Mouse (Mus musculus): Measurements from ENCODE around the gene Olfr132.
"Not testable (repeated sequence)": the region's sequence is repeated elsewhere in the genome, so short reads cannot be mapped to it uniquely, and the experiment has no call there.

Olfr132 gene

GRCm38 (mm10) chr17:38134426-38134825, at the start of gene Olfr132:
Gene Olfr132 (minus strand): TSS chr17:38134526.
- DNase-seq (ENCODE audit: low spot score), result no peak

- DNase-seq (ENCODE audit: low spot score), result no peak
Observed at GRCm38 (mm10) chr17:38171088-38171487, 36.8 kb upstream of the Olfr132 start, which contains the start of gene Olfr134. Gene Olfr134 (plus strand): TSS chr17:38171388.

DNA sequence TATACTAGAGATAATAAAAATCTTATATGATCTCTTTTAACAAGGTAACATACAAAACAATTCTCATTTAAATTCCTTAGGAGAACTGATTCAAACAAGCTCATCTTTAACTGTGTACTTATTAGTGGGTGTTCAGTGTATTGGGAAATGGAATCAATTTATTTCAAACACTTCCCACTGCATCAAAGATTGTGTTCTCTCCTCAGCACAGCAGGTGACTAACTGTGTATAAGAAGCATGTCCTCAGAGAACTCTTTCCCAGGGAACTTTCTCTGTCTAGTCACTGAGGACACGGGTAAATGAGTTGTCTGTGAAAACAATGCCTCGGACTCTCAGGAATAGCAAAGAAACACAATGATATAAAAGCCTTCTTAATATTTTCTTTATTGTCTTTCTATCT, 10.7 kb upstream of the Olfr132 start, which contains the start of gene Olfr133:
Gene Olfr133, plus strand, starts transcription at position 301 of the 400 bp plus-strand sequence.
- DNase-seq (ENCODE audit: low spot score), result no peak

- not testable (repeated sequence) for DNase-seq (ENCODE audit: low spot score)
Observed at GRCm38 (mm10) chr17:38125371-38125770, 9.0 kb downstream of the Olfr132 start.

GRCm38 (mm10) chr17:38124199-38124598, 10.1 kb downstream of the Olfr132 start:
- not testable (repeated sequence) for DNase-seq (ENCODE audit: low spot score)

DNA sequence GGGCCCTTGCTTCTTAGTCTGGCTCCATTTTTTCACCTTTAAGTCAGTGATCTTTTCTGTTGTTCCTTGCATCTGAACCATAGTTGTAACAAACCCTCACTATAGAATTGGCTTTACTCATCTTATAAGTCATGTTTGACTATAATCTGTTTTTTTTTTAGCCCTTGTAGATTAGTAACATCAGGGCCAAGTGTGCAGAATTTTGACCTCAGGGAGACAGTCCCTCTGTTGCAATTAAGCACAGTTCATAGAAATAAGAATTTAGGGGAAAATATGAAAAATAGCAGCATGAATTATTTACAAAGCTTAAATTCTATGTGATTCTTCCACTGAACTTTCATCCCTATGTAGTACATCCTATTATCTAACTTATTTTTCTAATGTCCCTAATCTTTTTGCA, 45.7 kb downstream of the Olfr132 start, which contains the start of gene Olfr131:
Gene Olfr131, minus strand, starts transcription at position 101 of the 400 bp plus-strand sequence.
- DNase-seq (ENCODE audit: low spot score), result no peak

- no peak for DNase-seq (ENCODE audit: low spot score)
Observed at GRCm38 (mm10) chr17:38082364-38082763, 52.0 kb downstream of the Olfr132 start.

All from urinary bladder, postnatal 25 days (tissue).